ENCODE assay signal across 21 mouse cellular contexts in genomic region chr4:151172526-151172925, GRCm38 (mm10).
A peak's percentile ranks its signal among the peaks of the same experiment; 100 is the strongest.
DNase-seq lines count a peak whose midpoint lies in the region; ATAC-seq lines count a peak whose summit lies in the region.
"Had no signal": no experiment of that assay in that cellular context is flagged by ENCODE, and none has a peak within 500 bp of the region (broad histone marks: within the 10 kb centered on the region; RNA-seq: fewer than 3 reads in every experiment).

No protein-coding gene starts in this region.

- no peak overlapping the region for H3K4me3 ChIP-seq in forebrain, embryonic 12.5 days (replicated peaks)
- H3K4me3 ChIP-seq in forebrain, embryonic 16.5 days (replicated peaks; ENCODE audit: low read length) = no peak overlapping the region
- H3K4me3 ChIP-seq in hindbrain, embryonic 13.5 days = no peak overlapping the region
- H3K4me3 ChIP-seq in hindbrain, embryonic 10.5 days = no peak overlapping the region
- H3K4me3 ChIP-seq: embryonic facial prominence, embryonic 15.5 days; erythroblast, embryonic 14.5 days; heart, embryonic 10.5 days; intestine, embryonic 15.5 days; kidney, embryonic 15.5 days had no signal

- H3K4me1 ChIP-seq in forebrain, embryonic 12.5 days = peaks cover 14% of the 10 kb centered on the region
- peaks cover 30% of the 10 kb centered on the region for H3K4me1 ChIP-seq in forebrain, embryonic 16.5 days (replicated peaks; ENCODE audit: control insufficient read depth, insufficient read depth, low read length)
- peaks cover 40% of the 10 kb centered on the region for H3K4me1 ChIP-seq in hindbrain, embryonic 13.5 days (replicated peaks)
- H3K4me1 ChIP-seq in hindbrain, embryonic 10.5 days (replicated peaks) = peaks cover 27% of the 10 kb centered on the region
- H3K4me1 ChIP-seq: embryonic facial prominence, embryonic 15.5 days had no signal

- H3K27me3 ChIP-seq in forebrain, embryonic 12.5 days = peaks cover 18% of the 10 kb centered on the region
- H3K27me3 ChIP-seq in forebrain, embryonic 16.5 days (replicated peaks; ENCODE audit: control insufficient read depth, insufficient read depth, low read length) = peaks cover 23% of the 10 kb centered on the region
- peaks cover 78% of the 10 kb centered on the region for H3K27me3 ChIP-seq in hindbrain, embryonic 13.5 days
- no peaks in the 10 kb centered on the region for H3K27me3 ChIP-seq in hindbrain, embryonic 10.5 days (ENCODE audit: insufficient read depth, poor library complexity, severe bottlenecking)

- H3K27ac ChIP-seq in forebrain, embryonic 12.5 days = no peak overlapping the region
- no peak overlapping the region for H3K27ac ChIP-seq in forebrain, embryonic 16.5 days (ENCODE audit: low read length)
- H3K27ac ChIP-seq in hindbrain, embryonic 13.5 days = peak overlapping the region; percentile 63
- H3K27ac ChIP-seq in hindbrain, embryonic 10.5 days = no peak overlapping the region
- H3K27ac ChIP-seq: embryonic facial prominence, embryonic 15.5 days; heart, embryonic 10.5 days; intestine, embryonic 15.5 days; kidney, embryonic 15.5 days had no signal

- no peak overlapping the region for H3K9ac ChIP-seq in forebrain, embryonic 12.5 days
- H3K9ac ChIP-seq in forebrain, embryonic 16.5 days (replicated peaks; ENCODE audit: low read depth, low read length) = no peak overlapping the region
- no peak overlapping the region for H3K9ac ChIP-seq in hindbrain, embryonic 13.5 days
- H3K9ac ChIP-seq: embryonic facial prominence, embryonic 15.5 days; intestine, embryonic 15.5 days; kidney, embryonic 15.5 days had no signal

- 49% methylated on average over 8 of the region's 8 CpGs for WGBS in forebrain, embryonic 12.5 days
- 15% methylated on average over 8 of the region's 8 CpGs for WGBS in forebrain, embryonic 16.5 days
- 58% methylated on average over 8 of the region's 8 CpGs for WGBS in hindbrain, embryonic 13.5 days
- WGBS in hindbrain, embryonic 10.5 days = 88% methylated on average over 8 of the region's 8 CpGs

- ATAC-seq in forebrain, embryonic 12.5 days (ENCODE audit: low FRiP score) = peak; percentile 36; the same call in 1 of the 2 replicates
- ATAC-seq in forebrain, embryonic 16.5 days = no peak
- ATAC-seq in hindbrain, embryonic 13.5 days (ENCODE audit: low FRiP score) = no peak
- ATAC-seq: intestine, embryonic 15.5 days had no signal

- H3K4me2 ChIP-seq in forebrain, embryonic 12.5 days = no peak overlapping the region
- H3K4me2 ChIP-seq in forebrain, embryonic 16.5 days (ENCODE audit: low read length) = no peak overlapping the region
- H3K4me2 ChIP-seq in hindbrain, embryonic 13.5 days = no peak overlapping the region
- H3K4me2 ChIP-seq: embryonic facial prominence, embryonic 15.5 days; intestine, embryonic 15.5 days; kidney, embryonic 15.5 days had no signal

- DNase-seq in hindbrain, embryonic 10.5 days (ENCODE audit: low spot score) = no peak
- peak; percentile 87 for DNase-seq in MN1 (ENCODE audit: low spot score)
- DNase-seq in Muller cell, postnatal 12 days (ENCODE audit: inconsistent ontology term) = peak; percentile 74
- no peak for DNase-seq in right cerebral cortex, postnatal 10 days (ENCODE audit: low spot score in 2 of 2)
- DNase-seq: adrenal gland, postnatal 10 days; cerebellum, adult 18-20 months; cerebellum, adult 9-11 months; cerebellum, postnatal 36 days; gastrocnemius, postnatal 10 days; heart, adult 18-20 months; heart, postnatal 10 days; heart, postnatal 4 days; kidney, adult 2 months had no signal

- H3K9me3 ChIP-seq in forebrain, embryonic 12.5 days = no peaks in the 10 kb centered on the region
- H3K9me3 ChIP-seq in forebrain, embryonic 16.5 days (ENCODE audit: control insufficient read depth, low read length) = no peaks in the 10 kb centered on the region
- no peaks in the 10 kb centered on the region for H3K9me3 ChIP-seq in hindbrain, embryonic 13.5 days
- H3K9me3 ChIP-seq in hindbrain, embryonic 10.5 days = no peaks in the 10 kb centered on the region
- H3K9me3 ChIP-seq: embryonic facial prominence, embryonic 15.5 days; heart, embryonic 10.5 days; intestine, embryonic 15.5 days; kidney, embryonic 15.5 days had no signal

- H3K36me3 ChIP-seq in forebrain, embryonic 12.5 days (replicated peaks) = no peaks in the 10 kb centered on the region
- H3K36me3 ChIP-seq in forebrain, embryonic 16.5 days (ENCODE audit: control insufficient read depth, insufficient read depth) = no peaks in the 10 kb centered on the region
- no peaks in the 10 kb centered on the region for H3K36me3 ChIP-seq in hindbrain, embryonic 13.5 days
- H3K36me3 ChIP-seq in hindbrain, embryonic 10.5 days = no peaks in the 10 kb centered on the region
- H3K36me3 ChIP-seq: embryonic facial prominence, embryonic 15.5 days; heart, embryonic 10.5 days; intestine, embryonic 15.5 days; kidney, embryonic 15.5 days had no signal

Comparison
In these comparisons a context has a peak if more than half of its experiments do, and no peak if none do; other contexts are left out.
1. DNase-seq: peak in MN1 (single experiment) and Muller cell, postnatal 12 days (single experiment); none in hindbrain, embryonic 10.5 days (single experiment) and right cerebral cortex, postnatal 10 days (0 of 2).